Mouse (Mus musculus) intestine, embryonic 14.5 days (tissue): ENCODE results near the gene Myrfl. TPM values are rescaled to one million over a fixed set of nuclear protein-coding genes. Genes with fewer than 3 reads are reported as not detected.

Experiments used
- ATAC-seq: fragments of 200-750 bp; cut with Nextera tagmentation; replicated peaks from 2 replicates; pipeline ENCODE4 v1.8.0; 2017; ENCODE audit warnings: low read depth, moderate number of reproducible peaks, moderate TSS enrichment, moderate library complexity; ENCODE audit not compliant: low FRiP score, low TSS enrichment
- DNase-seq: peaks from one replicate; pipeline ENCODE4 v3.0.0-alpha.2; 2018; ENCODE audit warnings: low spot score
- H3K27ac ChIP-seq: fragments of 300-500 bp; sonication (generic); 2 replicates; pipeline ENCODE4 v1.5.1; 2014; ENCODE audit warnings: low read depth, mild to moderate bottlenecking, control low read depth
- H3K27me3 ChIP-seq: fragments of 300-500 bp; sonication (generic); replicated peaks from 2 replicates; pipeline ENCODE4 v1.6.1; 2014; ENCODE audit warnings: low read length, control low read depth; ENCODE audit not compliant: control insufficient read depth, insufficient read depth
- H3K36me3 ChIP-seq: fragments of 300-500 bp; sonication (generic); 2 replicates; pipeline ENCODE4 v1.6.1; 2014; ENCODE audit warnings: low read length, control low read depth; ENCODE audit not compliant: control insufficient read depth, insufficient read depth
- H3K4me1 ChIP-seq: fragments of 300-500 bp; sonication (generic); replicated peaks from 2 replicates; pipeline ENCODE4 v1.6.1; 2014; ENCODE audit warnings: low read length, control low read depth, mixed read lengths; ENCODE audit not compliant: control insufficient read depth, insufficient read depth
- H3K4me2 ChIP-seq: fragments of 300-500 bp; sonication (generic); 2 replicates; pipeline ENCODE4 v1.6.1; 2014; ENCODE audit warnings: low read length
- H3K4me3 ChIP-seq: fragments of 300-500 bp; sonication (generic); 2 replicates; pipeline ENCODE4 v1.5.1; 2014; ENCODE audit warnings: low read depth, low read length, control low read depth, mixed read lengths
- H3K9ac ChIP-seq: fragments of 300-500 bp; sonication (generic); 2 replicates; pipeline ENCODE4 v1.6.1; 2014; ENCODE audit warnings: mild to moderate bottlenecking, low read length
- H3K9me3 ChIP-seq: fragments of 300-500 bp; sonication (generic); 2 replicates; pipeline ENCODE4 v1.6.1; 2016; ENCODE audit warnings: low read length, control low read depth; ENCODE audit not compliant: control insufficient read depth
- WGBS: fragments of 180-500 bp; shearing (Covaris S2); extraction: QIAGEN DNeasy Blood & Tissue Kit; methylation state at CpG from one replicate; pipeline ENCODE4 v1.1.7; 2014; 5-methylcytosine and 5-hydroxymethylcytosine counted together
- polyA plus RNA-seq: library from polyadenylated mRNA; unstranded; fragments of >200 nt; fragmentation: Nextera tagmentation; extraction: Ambion mirVana; gene quantifications from 2 replicates; pipeline ENCODE4 v1.2.1, GENCODE M21; 2014

The Myrfl gene
- polyA plus RNA-seq, 1 experiment from 2014 or later: 5.9 TPM

DNA sequence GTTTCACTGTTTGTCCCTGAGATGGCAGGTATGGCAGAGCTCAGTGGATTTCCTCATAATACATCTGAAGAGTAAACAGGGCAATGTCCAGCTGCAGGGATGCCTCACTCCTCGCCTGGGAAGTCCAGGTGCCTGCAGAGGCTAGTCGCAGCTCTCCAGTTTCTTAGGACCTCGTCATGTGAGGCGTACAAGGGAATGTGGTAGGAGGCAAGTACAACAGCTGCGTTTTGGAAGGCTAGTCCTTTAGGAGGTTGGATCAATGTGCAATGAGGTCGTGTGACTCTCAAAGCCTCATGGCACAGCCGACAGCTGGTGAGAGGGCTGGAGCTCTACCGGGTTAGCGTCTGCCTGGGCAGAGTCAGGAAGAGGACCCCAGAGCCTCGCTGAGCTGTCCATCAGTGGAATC is 7.8 kb upstream of the Myrfl start:
- peaks cover 30% of the 10 kb centered on the region for H3K36me3 ChIP-seq
- H3K9ac ChIP-seq: no peak overlapping the region
- no peaks in the 10 kb centered on the region for H3K4me1 ChIP-seq
- no peak for DNase-seq
- no peak overlapping the region for H3K4me3 ChIP-seq
- no peak overlapping the region for H3K27ac ChIP-seq
- H3K4me2 ChIP-seq: no peak overlapping the region
- 88% methylated on average over 10 of the region's 10 CpGs for whole genome bisulfite sequencing
- no peak for ATAC-seq
- no peaks in the 10 kb centered on the region for H3K27me3 ChIP-seq
- H3K9me3 ChIP-seq: no peaks in the 10 kb centered on the region

DNA sequence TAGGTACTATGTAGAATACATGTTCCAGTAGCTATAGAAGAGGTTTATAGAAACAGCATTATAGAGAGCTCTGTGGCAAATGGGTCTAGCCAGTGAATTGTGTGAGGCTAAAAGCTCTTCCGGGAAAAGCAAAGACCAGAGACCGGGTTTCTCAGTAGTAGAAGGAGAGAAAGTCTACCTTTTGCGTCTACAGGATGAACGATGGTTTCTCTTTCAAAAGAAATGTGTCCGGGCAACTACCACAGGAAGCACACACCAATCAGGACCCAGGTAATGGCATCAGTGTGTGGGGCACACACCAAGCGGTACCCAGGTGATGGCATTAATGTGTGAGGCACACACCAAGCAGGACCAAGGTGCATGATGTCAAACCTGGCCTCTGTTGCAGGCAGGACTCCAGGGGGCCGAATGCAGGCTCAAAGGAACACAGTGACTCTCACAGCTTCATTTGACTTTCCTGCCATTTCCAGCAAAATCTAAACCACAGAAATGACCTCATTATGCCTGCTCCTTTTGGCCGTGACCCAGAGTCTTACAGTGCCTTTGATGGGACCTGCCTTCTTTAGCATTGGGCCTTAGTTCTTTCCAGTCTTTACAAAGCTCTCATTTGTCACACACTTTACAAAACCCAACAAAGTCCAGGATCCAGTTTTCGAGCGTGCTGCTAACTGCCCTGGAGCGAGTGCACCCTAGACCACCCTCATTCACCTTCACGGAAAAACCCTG is 1.4 kb downstream of the Myrfl start:
- WGBS: 91% methylated on average over 12 of the region's 12 CpGs
- no peak for DNase-seq

DNA sequence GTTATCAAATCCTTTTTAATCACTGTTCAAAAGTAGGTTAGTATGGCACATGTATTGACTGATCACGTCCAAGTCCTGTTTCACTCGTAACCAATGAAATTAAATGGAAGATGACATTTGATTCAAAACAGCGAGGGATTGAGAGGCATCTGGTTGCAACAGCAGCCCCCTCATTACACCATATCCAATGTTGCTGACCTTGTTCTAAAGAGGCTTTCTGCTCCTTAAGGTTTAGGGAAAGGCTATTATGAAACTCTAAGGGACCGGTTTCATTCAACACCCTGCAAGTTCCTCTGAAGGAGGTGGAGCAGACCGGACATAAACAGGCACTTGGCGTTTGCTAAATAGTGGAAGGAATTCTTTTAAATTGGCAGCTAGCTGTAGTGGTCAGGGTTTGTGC is 2.2 kb downstream of the Myrfl start:
- Histone ChIP-seq H3K4me2 (no peak overlapping the region), H3K9me3 (no peaks in the 10 kb centered on the region)

More for the DNA sequence above, 1.4 kb downstream of the Myrfl start:
- no peak for ATAC-seq
- Histone ChIP-seq H3K4me2 (no peak overlapping the region), H3K27me3 (no peaks in the 10 kb centered on the region), H3K27ac (no peak overlapping the region), H3K4me3 (no peak overlapping the region), H3K4me1 (no peaks in the 10 kb centered on the region), H3K36me3 (no peaks in the 10 kb centered on the region), H3K9me3 (no peaks in the 10 kb centered on the region), H3K9ac (no peak overlapping the region)

DNA sequence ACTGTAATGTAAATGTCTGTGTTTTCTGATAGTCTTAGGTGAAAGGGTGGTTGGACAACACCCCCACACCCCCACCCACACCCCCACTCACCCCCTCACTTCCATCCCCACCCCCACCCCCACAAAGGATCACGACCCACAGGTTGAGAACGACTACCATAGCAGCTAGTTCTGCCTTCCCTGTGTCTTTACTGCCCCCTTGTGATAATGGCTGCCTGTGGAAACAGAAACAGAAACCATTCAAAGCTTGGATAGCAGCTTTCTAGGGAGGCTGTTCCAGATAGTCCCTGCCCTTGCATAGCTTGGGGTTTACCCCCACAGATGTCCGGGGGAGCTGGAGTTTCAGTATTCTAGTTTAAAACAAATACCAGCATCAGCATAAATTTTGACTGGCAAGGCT is 3.0 kb downstream of the Myrfl start:
- Histone ChIP-seq H3K4me1 (no peaks in the 10 kb centered on the region), H3K9me3 (no peaks in the 10 kb centered on the region), H3K4me3 (no peak overlapping the region), H3K27ac (no peak overlapping the region), H3K27me3 (no peaks in the 10 kb centered on the region), H3K4me2 (no peak overlapping the region), H3K9ac (no peak overlapping the region), H3K36me3 (no peaks in the 10 kb centered on the region)
- ATAC-seq (no peak), DNase-seq (no peak)
- WGBS: 19% methylated on average over 3 of the region's 3 CpGs

More for the DNA sequence above, 2.2 kb downstream of the Myrfl start:
- no peaks in the 10 kb centered on the region for H3K36me3 ChIP-seq
- no peaks in the 10 kb centered on the region for H3K27me3 ChIP-seq
- H3K27ac ChIP-seq: no peak overlapping the region
- no peak overlapping the region for H3K9ac ChIP-seq
- WGBS: 79% methylated on average over 6 of the region's 6 CpGs
- DNase-seq (no peak), ATAC-seq (no peak)
- H3K4me3 ChIP-seq: no peak overlapping the region
- no peaks in the 10 kb centered on the region for H3K4me1 ChIP-seq

DNA sequence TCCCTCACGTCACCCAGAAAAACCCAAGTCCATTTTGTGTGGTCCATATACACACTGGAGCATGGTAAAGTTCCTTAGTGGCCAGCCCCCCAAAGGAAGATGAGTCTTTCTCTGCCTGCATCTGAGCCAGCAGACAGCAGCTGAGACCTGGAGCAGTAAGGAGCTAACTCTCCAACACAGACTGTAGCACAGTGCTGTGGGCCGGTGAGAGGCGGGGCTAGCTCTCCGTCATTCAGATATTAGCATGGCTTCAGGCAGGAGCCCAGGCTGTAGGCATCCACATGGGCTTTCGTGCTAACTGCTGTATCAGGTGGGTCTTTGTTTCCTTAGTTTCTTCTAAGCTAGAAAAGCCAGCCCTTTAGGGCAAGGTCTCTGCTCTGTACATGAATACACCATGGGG is 6.1 kb downstream of the Myrfl start:
- 53% methylated on average over 5 of the region's 5 CpGs for WGBS
- ATAC-seq: no peak
- no peak for DNase-seq
- H3K4me3 ChIP-seq: no peak overlapping the region
- no peaks in the 10 kb centered on the region for H3K27me3 ChIP-seq
- no peaks in the 10 kb centered on the region for H3K9me3 ChIP-seq
- H3K36me3 ChIP-seq: no peaks in the 10 kb centered on the region
- no peak overlapping the region for H3K9ac ChIP-seq
- no peak overlapping the region for H3K27ac ChIP-seq
- H3K4me1 ChIP-seq: no peaks in the 10 kb centered on the region
- H3K4me2 ChIP-seq: no peak overlapping the region

DNA sequence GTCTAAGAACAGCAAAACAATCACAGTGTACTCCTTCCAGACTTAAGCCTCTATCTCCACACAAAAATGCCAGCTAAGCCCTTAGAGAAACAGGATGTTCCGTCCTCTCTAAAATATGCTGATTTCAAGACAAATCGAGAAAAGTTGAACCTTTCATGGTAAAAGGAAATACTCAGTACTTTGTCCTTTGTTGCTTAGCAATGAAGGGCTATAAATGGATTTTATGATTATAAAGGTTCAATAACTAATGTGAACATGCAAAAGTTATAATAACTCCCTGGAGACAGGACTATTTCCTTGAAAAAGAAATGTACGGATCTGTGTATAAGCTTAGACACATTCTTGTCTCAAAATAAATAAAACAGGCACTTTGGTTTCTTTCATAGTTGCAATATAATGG is 12.2 kb downstream of the Myrfl start:
- no peak overlapping the region for H3K9ac ChIP-seq
- H3K4me3 ChIP-seq: no peak overlapping the region
- H3K9me3 ChIP-seq: no peaks in the 10 kb centered on the region
- no peaks in the 10 kb centered on the region for H3K36me3 ChIP-seq
- no peak overlapping the region for H3K27ac ChIP-seq
- no peak overlapping the region for H3K4me2 ChIP-seq
- 62% methylated on average over 3 of the region's 3 CpGs for WGBS
- no peaks in the 10 kb centered on the region for H3K27me3 ChIP-seq
- DNase-seq: no peak
- H3K4me1 ChIP-seq: no peaks in the 10 kb centered on the region
- no peak for ATAC-seq

DNA sequence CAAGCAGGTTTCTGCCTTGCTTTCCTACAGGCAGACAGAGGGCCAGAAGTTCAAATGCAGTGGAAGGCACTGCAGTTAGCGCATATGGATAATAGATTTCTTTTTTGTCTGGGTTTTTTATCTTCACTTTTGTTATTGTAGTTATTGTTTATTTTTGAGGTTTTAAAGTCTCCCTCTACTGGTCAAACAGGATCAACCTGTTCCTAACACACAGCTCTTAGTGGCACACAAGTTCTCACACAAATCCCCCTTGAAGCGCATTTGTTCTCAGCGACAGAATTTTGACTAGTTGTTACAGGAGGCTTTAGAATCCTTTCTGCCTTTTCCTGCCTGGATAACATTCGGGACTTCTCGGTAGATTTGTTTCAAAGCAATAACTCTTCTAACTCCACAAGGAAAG is 13.2 kb downstream of the Myrfl start:
- DNase-seq: no peak

DNA sequence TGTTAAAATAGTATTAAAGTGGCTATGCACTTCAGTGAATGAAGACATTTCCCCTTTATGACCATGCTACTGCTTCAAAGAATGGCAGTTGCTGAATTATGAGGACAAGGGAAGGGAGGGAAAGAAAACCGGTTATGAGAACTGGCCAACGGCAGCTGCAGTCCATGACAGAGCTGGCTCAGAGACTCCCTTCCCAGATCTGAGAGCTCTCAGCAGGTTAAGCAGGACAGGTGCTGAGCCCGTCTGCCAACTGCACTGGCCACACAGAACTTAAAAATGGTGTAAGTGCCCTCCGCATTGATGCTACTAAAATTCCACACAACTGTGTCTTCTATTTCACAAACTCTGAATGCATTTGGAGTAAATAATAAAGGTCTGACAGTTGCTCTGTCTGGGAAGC is 19.3 kb downstream of the Myrfl start:
- 87% methylated on average over 4 of the region's 4 CpGs for WGBS
- no peak overlapping the region for H3K9ac ChIP-seq
- H3K36me3 ChIP-seq: no peaks in the 10 kb centered on the region
- ATAC-seq (no peak), DNase-seq (no peak)
- no peak overlapping the region for H3K4me3 ChIP-seq
- no peak overlapping the region for H3K27ac ChIP-seq
- H3K4me2 ChIP-seq: no peak overlapping the region
- H3K27me3 ChIP-seq: no peaks in the 10 kb centered on the region
- no peaks in the 10 kb centered on the region for H3K9me3 ChIP-seq
- no peaks in the 10 kb centered on the region for H3K4me1 ChIP-seq

More for the DNA sequence above, 13.2 kb downstream of the Myrfl start:
- H3K4me3 ChIP-seq: no peak overlapping the region
- 49% methylated on average over 5 of the region's 5 CpGs for WGBS
- no peak overlapping the region for H3K9ac ChIP-seq
- H3K27me3 ChIP-seq: no peaks in the 10 kb centered on the region
- ATAC-seq: no peak
- H3K4me2 ChIP-seq: no peak overlapping the region
- no peak overlapping the region for H3K27ac ChIP-seq
- no peaks in the 10 kb centered on the region for H3K9me3 ChIP-seq
- H3K4me1 ChIP-seq: no peaks in the 10 kb centered on the region
- no peaks in the 10 kb centered on the region for H3K36me3 ChIP-seq

DNA sequence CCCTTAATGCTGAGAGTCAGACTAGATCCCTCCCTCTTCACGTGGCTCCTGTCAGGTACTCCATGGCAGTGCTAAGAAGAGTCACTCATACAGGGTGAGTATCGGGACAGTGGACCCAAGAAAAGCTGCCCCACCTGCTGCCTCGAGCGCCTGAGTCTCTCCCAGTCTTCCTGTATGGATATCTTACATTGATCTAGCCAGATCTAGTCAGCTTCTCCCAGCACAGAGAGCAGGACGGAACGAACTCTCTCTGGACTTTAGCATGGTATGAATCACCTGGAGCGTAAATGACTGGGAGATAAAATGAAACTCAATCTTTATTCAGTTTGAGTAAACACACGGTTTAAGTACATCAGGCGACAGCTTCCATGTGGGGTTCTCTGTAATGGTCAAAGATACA is 22.2 kb downstream of the Myrfl start:
- H3K27me3 ChIP-seq: no peaks in the 10 kb centered on the region
- no peak overlapping the region for H3K4me3 ChIP-seq
- no peak overlapping the region for H3K27ac ChIP-seq
- H3K36me3 ChIP-seq: no peaks in the 10 kb centered on the region
- ATAC-seq (0 out of 2 replicates have a peak, but pooled peaks have one; percentile 60), DNase-seq (no peak)
- no peak overlapping the region for H3K4me2 ChIP-seq
- 0 out of 2 replicates have a peak, but pooled peaks cover 4% of the 10 kb centered on the region for H3K4me1 ChIP-seq
- H3K9ac ChIP-seq: no peak overlapping the region
- H3K9me3 ChIP-seq: no peaks in the 10 kb centered on the region
- WGBS: 57% methylated on average over 9 of the region's 9 CpGs
